Mouse (Mus musculus) hindbrain, embryonic 15.5 days (tissue): ENCODE data around the gene Akap13. TPM values are rescaled to one million over a fixed set of nuclear protein-coding genes. Genes with fewer than 3 reads are reported as not detected.

Experiments used
- ATAC-seq: fragments of 200-750 bp; cut with Nextera tagmentation; 2 replicates; pipeline ENCODE4 v1.8.0; 2017; ENCODE audit warnings: low read depth, moderate number of reproducible peaks, moderate TSS enrichment; ENCODE audit not compliant: low FRiP score
- H3K27ac ChIP-seq: fragments of 300-500 bp; sonication (generic); replicated peaks from 2 replicates; pipeline ENCODE4 v1.5.1; 2015; ENCODE audit warnings: mild to moderate bottlenecking, inconsistent platforms
- H3K27me3 ChIP-seq: fragments of 300-500 bp; sonication (generic); 2 replicates; pipeline ENCODE4 v1.6.1; 2015; ENCODE audit warnings: control low read depth, inconsistent platforms
- H3K36me3 ChIP-seq: fragments of 300-500 bp; sonication (generic); 2 replicates; pipeline ENCODE4 v1.6.1; 2015; ENCODE audit warnings: control low read depth, inconsistent platforms
- H3K4me1 ChIP-seq: fragments of 300-500 bp; sonication (generic); replicated peaks from 2 replicates; pipeline ENCODE4 v1.6.1; 2015; ENCODE audit warnings: control low read depth, inconsistent platforms
- H3K4me2 ChIP-seq: fragments of 300-500 bp; sonication (generic); 2 replicates; pipeline ENCODE4 v1.6.1; 2015; ENCODE audit warnings: moderate library complexity, mild to moderate bottlenecking, inconsistent platforms
- H3K4me3 ChIP-seq: fragments of 300-500 bp; sonication (generic); 2 replicates; pipeline ENCODE4 v1.5.1; 2015; ENCODE audit warnings: mild to moderate bottlenecking, inconsistent platforms
- H3K9ac ChIP-seq: fragments of 300-500 bp; sonication (generic); 2 replicates; pipeline ENCODE4 v1.6.1; 2015; ENCODE audit warnings: inconsistent platforms
- H3K9me3 ChIP-seq: fragments of 300-500 bp; sonication (generic); 2 replicates; pipeline ENCODE4 v1.6.1; 2016; ENCODE audit warnings: control low read depth, inconsistent platforms
- WGBS: fragments of 180-500 bp; shearing (Covaris S2); methylation state at CpG from one replicate; pipeline ENCODE4 v1.1.7; 2015; 5-methylcytosine and 5-hydroxymethylcytosine counted together
- polyA plus RNA-seq: library from polyadenylated mRNA; unstranded; fragments of >200 nt; fragmentation: Nextera tagmentation; extraction: Ambion mirVana; gene quantifications from 2 replicates; pipeline ENCODE4 v1.2.1, GENCODE M21; 2015

Gene Akap13
- polyA plus RNA-seq, 1 experiment from 2014 or later: 15.3 TPM

GRCm38 (mm10) chr7:75427322-75427721 is 28.0 kb upstream of the Akap13 start:
- H3K27ac ChIP-seq: no peak overlapping the region
- no peaks in the 10 kb centered on the region for H3K27me3 ChIP-seq
- H3K9ac ChIP-seq: no peak overlapping the region
- no peaks in the 10 kb centered on the region for H3K36me3 ChIP-seq
- no peak overlapping the region for H3K4me2 ChIP-seq
- ATAC-seq: no peak
- WGBS: 72% methylated on average over 4 of the region's 4 CpGs
- H3K4me3 ChIP-seq: no peak overlapping the region
- H3K4me1 ChIP-seq: no peaks in the 10 kb centered on the region
- H3K9me3 ChIP-seq: no peaks in the 10 kb centered on the region

GRCm38 (mm10) chr7:75428913-75429312 is 26.4 kb upstream of the Akap13 start:
- Histone ChIP-seq H3K36me3 (no peaks in the 10 kb centered on the region), H3K27ac (no peak overlapping the region), H3K4me2 (no peak overlapping the region), H3K9ac (no peak overlapping the region), H3K9me3 (no peaks in the 10 kb centered on the region), H3K4me3 (no peak overlapping the region), H3K27me3 (no peaks in the 10 kb centered on the region), H3K4me1 (no peaks in the 10 kb centered on the region)
- WGBS: 86% methylated on average over 4 of the region's 4 CpGs
- no peak for ATAC-seq

DNA sequence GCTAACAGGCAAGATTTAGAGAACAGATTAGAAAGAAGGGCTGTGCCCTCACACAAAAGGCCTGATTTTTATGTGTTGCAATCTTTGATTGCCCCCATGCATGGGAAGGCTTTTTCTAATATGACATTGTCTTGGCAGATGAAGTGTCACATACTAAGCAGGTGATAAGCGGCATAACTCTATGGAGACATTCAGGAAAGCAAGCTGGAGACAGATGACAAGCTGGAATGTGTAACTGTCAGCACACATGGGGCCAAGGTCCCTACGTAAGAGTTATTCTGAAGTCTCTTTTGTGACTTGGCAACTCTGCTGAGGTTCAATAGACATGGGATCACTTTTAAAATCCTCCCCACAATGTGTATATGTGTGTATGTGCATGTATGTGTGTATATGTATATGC is 24.8 kb upstream of the Akap13 start:
- H3K9ac ChIP-seq: no peak overlapping the region
- 70% methylated on average over 2 of the region's 2 CpGs for WGBS

GRCm38 (mm10) chr7:75431043-75431442 is 24.3 kb upstream of the Akap13 start:
- Histone ChIP-seq H3K36me3 (no peaks in the 10 kb centered on the region), H3K27ac (no peak overlapping the region), H3K9me3 (no peaks in the 10 kb centered on the region), H3K4me2 (no peak overlapping the region), H3K27me3 (no peaks in the 10 kb centered on the region), H3K4me1 (no peaks in the 10 kb centered on the region), H3K4me3 (no peak overlapping the region), H3K9ac (no peak overlapping the region)
- no peak for ATAC-seq
- WGBS: 44% methylated on average over 7 of the region's 7 CpGs

More for the DNA sequence above, 24.8 kb upstream of the Akap13 start:
- H3K4me2 ChIP-seq: no peak overlapping the region
- H3K9me3 ChIP-seq: no peaks in the 10 kb centered on the region
- H3K4me1 ChIP-seq: no peaks in the 10 kb centered on the region
- no peaks in the 10 kb centered on the region for H3K36me3 ChIP-seq
- no peaks in the 10 kb centered on the region for H3K27me3 ChIP-seq
- ATAC-seq: no peak
- no peak overlapping the region for H3K4me3 ChIP-seq
- no peak overlapping the region for H3K27ac ChIP-seq

DNA sequence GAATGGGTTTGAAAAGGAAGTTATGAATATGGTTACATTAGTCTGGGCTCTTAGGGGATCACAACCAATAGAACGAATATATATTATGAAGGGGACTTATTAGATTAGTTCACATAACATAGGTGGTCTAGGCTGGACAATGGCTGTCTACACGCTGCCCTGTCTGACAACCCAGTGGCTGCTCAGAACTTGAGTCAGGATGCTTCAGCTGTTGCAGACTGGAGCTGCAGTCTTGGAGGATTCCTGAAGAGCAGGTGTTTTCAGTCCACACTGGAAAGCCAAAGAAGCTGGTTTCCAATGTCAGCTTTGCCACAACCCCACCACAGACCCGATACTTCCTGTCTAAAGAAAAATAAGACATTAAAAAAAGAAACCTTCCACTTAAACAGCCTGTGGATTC is 23.3 kb upstream of the Akap13 start:
- Histone ChIP-seq H3K9me3 (no peaks in the 10 kb centered on the region), H3K4me2 (no peak overlapping the region), H3K9ac (no peak overlapping the region), H3K36me3 (no peaks in the 10 kb centered on the region), H3K4me3 (no peak overlapping the region), H3K27me3 (no peaks in the 10 kb centered on the region), H3K4me1 (no peaks in the 10 kb centered on the region), H3K27ac (no peak overlapping the region)
- ATAC-seq: no peak
- WGBS: 82% methylated on average over 3 of the region's 3 CpGs

DNA sequence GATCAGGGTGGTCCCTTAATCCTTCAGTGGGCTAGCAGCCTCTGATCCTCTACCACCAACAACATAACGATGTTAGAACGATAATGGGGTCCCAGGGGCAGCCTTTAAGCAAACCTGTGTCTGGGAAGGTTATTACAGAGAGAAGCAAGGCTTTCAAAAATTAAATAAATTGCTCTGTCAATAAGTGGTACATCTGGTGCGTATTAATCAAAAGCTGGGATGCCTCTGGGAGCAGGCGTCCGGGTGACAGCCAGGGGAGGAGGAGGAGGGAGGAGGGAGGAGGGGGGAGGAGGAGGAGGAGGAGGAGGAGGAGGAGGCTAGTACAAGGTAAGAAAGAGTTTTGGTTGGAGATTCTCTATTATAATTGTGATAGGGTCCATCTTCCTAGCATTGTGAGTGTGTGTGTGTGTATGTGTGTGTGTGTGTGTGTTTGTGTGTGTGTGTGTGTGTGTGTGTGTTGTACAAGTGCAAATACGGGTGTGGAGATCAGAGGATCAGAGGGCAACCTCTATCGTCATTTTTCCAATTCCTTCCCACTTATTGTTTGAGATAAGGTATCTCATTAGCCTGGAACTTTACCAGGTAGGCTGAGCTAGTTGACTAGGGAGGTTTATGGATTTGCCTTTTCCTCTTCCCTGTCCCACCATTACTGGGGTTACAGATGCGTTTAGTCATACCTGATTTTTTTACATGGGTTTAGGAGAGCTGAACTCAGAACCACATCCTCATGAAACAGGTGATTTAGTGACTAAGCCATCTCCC is 18.7 kb upstream of the Akap13 start:
- Histone ChIP-seq H3K4me2 (no peak overlapping the region), H3K27me3 (no peaks in the 10 kb centered on the region), H3K27ac (no peak overlapping the region), H3K4me3 (no peak overlapping the region), H3K4me1 (no peaks in the 10 kb centered on the region), H3K9ac (no peak overlapping the region), H3K36me3 (no peaks in the 10 kb centered on the region), H3K9me3 (no peaks in the 10 kb centered on the region)
- no peak for ATAC-seq
- WGBS: 65% methylated on average over 7 of the region's 8 CpGs

DNA sequence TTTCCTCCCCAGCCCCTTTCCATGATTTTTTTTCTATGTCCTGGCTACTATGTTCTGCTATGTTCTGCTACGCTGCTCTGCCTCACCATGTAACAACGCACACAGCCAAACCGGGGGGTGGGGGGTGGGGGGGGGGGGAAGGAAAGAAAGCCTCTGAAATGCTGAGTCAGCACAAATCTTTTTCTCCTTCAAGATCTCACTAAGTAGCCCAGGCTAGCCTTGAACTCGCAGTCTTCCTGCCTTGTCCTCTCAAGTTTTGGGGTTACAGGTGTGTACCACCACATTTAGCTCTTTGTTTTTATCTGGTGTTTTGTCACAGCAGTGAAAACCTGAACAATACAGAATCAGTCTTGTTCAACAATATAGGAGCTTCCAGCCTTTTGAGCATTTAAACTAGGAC is 15.8 kb upstream of the Akap13 start:
- Histone ChIP-seq H3K4me3 (no peak overlapping the region), H3K9me3 (no peaks in the 10 kb centered on the region), H3K4me2 (no peak overlapping the region), H3K36me3 (no peaks in the 10 kb centered on the region), H3K27me3 (no peaks in the 10 kb centered on the region), H3K9ac (no peak overlapping the region), H3K27ac (no peak overlapping the region), H3K4me1 (no peaks in the 10 kb centered on the region)
- no peak for ATAC-seq
- WGBS: 88% methylated on average over 4 of the region's 4 CpGs

- H3K9ac ChIP-seq: no peak overlapping the region
- H3K27ac ChIP-seq: no peak overlapping the region
- 92% methylated on average over 2 of the region's 2 CpGs for WGBS
- H3K4me2 ChIP-seq: no peak overlapping the region
- H3K27me3 ChIP-seq: no peaks in the 10 kb centered on the region
- no peaks in the 10 kb centered on the region for H3K36me3 ChIP-seq
- H3K9me3 ChIP-seq: no peaks in the 10 kb centered on the region
- ATAC-seq: no peak
- H3K4me3 ChIP-seq: no peak overlapping the region
- no peaks in the 10 kb centered on the region for H3K4me1 ChIP-seq
Measured at GRCm38 (mm10) chr7:75440241-75440640, 15.1 kb upstream of the Akap13 start.

GRCm38 (mm10) chr7:75441947-75442346 is 13.4 kb upstream of the Akap13 start:
- 80% methylated on average over 2 of the region's 2 CpGs for WGBS
- no peak for ATAC-seq

DNA sequence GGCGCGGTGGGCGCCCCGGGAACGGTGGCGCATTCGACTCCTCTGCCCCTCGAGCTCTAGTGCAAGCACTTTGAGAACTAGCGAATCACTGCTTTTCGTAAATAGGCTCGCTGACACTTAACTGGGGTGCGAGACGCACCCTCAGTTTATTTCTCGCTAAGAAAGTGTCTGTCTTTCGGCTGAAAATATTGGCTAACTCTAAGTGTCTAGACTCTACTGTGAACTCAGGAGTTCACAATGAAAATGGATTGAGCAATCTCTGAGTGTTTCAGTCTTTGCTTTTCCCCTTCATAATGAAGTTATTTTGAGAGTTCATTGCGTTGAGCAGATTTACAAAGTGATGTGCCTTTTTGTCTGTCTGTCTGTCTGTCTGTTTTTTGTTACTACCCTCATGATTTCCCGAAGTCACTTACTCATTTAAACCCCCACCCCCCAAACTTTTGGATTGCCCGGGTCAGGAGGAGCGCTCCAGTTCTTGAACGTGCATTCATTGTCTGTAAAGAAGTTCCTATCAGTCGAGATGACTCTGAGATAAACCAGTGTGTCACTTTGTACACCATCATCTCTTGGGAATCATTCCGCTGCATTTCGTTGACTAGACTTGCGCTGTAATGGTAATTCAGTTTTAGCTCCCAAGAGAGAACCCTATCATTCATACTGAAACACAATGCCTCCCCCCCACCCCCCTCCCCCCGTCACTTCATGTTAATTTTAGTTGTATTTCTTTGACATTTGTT is 986 bp downstream of the Akap13 start:
- Histone ChIP-seq H3K27me3 (no peaks in the 10 kb centered on the region), H3K9ac (peak overlapping the region; percentile 71), H3K4me2 (peak overlapping the region; percentile 93), H3K27ac (peak overlapping the region; percentile 96), H3K9me3 (no peaks in the 10 kb centered on the region), H3K4me1 (peaks cover 12% of the 10 kb centered on the region), H3K36me3 (no peaks in the 10 kb centered on the region), H3K4me3 (peak overlapping the region; percentile 99)
- no peak for ATAC-seq
- WGBS: under 1% methylated on average over 22 of the region's 25 CpGs

More at GRCm38 (mm10) chr7:75441947-75442346, 13.4 kb upstream of the Akap13 start:
- Histone ChIP-seq H3K36me3 (no peaks in the 10 kb centered on the region), H3K9me3 (no peaks in the 10 kb centered on the region), H3K4me1 (no peaks in the 10 kb centered on the region), H3K27me3 (no peaks in the 10 kb centered on the region), H3K4me2 (no peak overlapping the region), H3K9ac (no peak overlapping the region), H3K27ac (no peak overlapping the region), H3K4me3 (no peak overlapping the region)

DNA sequence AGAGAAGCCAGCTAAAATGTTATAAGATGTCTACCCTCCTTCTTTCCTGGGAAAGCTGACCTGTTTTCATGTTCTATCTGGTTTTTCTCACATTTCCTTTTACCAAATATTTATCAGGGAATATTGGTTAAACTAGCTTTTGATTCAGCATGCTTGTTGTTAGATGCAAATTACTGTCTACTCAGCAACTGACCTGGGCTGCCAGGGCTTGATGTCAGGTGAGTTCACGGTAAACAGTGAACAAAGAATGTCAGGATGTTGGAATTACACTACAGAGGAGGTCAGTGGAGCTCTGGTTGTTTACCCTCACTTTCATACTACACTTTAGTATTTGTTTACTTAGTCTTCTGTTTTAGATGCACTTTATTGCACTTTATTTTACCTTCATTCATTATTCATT is 5.0 kb downstream of the Akap13 start:
- Histone ChIP-seq H3K36me3 (no peaks in the 10 kb centered on the region), H3K9ac (no peak overlapping the region), H3K4me3 (no peak overlapping the region), H3K27me3 (no peaks in the 10 kb centered on the region), H3K27ac (no peak overlapping the region), H3K4me1 (peaks cover 12% of the 10 kb centered on the region), H3K9me3 (no peaks in the 10 kb centered on the region), H3K4me2 (no peak overlapping the region)
- ATAC-seq: no peak
- WGBS: 70% methylated on average over 1 of the region's 1 CpGs

DNA sequence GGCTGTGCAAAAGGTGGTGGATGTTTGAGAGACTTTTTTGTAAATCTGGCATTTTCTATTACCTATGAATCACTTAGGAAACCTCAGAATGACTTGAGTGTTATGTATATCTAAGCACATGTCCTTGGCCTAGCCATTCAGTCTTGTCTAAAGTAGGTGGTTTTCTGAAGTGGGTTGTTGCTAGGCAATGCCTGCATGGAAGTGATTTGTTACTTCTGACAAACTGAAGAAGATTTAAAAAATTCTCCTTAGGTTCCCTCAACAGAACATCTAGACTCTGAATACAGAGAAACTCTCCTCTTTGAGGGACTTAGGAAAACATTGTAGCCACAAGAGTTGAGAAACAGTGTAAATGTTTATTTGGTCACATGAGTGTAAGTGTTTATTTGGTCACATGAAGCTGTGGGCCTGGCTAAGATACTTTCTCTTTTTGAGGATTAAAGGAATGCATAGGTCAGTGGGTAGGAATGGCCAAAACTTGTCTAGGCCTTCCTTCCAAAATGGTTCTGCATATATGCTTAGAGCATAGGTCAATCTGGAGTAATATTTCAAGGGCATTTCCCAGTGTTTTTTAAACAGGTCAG is 8.3 kb downstream of the Akap13 start:
- Histone ChIP-seq H3K36me3 (no peaks in the 10 kb centered on the region), H3K27me3 (no peaks in the 10 kb centered on the region), H3K27ac (no peak overlapping the region), H3K9me3 (no peaks in the 10 kb centered on the region), H3K4me3 (no peak overlapping the region), H3K4me2 (no peak overlapping the region), H3K4me1 (no peaks in the 10 kb centered on the region), H3K9ac (no peak overlapping the region)
- ATAC-seq: no peak
